Mouse (Mus musculus) heart, postnatal 36 days (tissue): ENCODE data around the gene Tmem132b. TPM values are rescaled to one million over a fixed set of nuclear protein-coding genes. Genes with fewer than 3 reads are reported as not detected.

Source experiments
- total RNA-seq, 2 experiments: library from RNA; stranded (reverse); gene quantifications; 2 replicates each; pipeline ENCODE4 v1.2.3; 2021

The Tmem132b gene
- total RNA-seq, 2 experiments from 2014 or later: not detected

Other genes with a start within 250 kb of the Tmem132b start
- 10 to 100 TPM; 35.4 to 44.4 TPM for gene Scarb1, start 190.7 kb upstream of the Tmem132b start, total RNA-seq
- not detected for gene Gm10382, start 142.5 kb upstream of the Tmem132b start, total RNA-seq
- gene Ubc, start 141.6 kb upstream of the Tmem132b start, total RNA-seq: 1,000 to 10,000 TPM in 1 of 2 experiments, 100 to 1,000 TPM in 1; 856 to 1,567 TPM
- 10 to 100 TPM; 11.4 to 11.7 TPM for gene Dhx37, start 97.7 kb upstream of the Tmem132b start, total RNA-seq
- 10 to 100 TPM; 45.4 to 54.6 TPM for gene Bri3bp, start 90.2 kb upstream of the Tmem132b start, total RNA-seq
- gene Aacs, start 56.0 kb upstream of the Tmem132b start, total RNA-seq: 1 to 10 TPM; 3.6 to 4.1 TPM